Mouse (Mus musculus): ENCODE measurements around the gene Lrrc9. TPM values are rescaled to one million over a fixed set of nuclear protein-coding genes. Genes with fewer than 3 reads are reported as not detected.

The Lrrc9 gene
- polyA plus RNA-seq, 1 experiment from 2014 or later, result 0.18 TPM

DNA sequence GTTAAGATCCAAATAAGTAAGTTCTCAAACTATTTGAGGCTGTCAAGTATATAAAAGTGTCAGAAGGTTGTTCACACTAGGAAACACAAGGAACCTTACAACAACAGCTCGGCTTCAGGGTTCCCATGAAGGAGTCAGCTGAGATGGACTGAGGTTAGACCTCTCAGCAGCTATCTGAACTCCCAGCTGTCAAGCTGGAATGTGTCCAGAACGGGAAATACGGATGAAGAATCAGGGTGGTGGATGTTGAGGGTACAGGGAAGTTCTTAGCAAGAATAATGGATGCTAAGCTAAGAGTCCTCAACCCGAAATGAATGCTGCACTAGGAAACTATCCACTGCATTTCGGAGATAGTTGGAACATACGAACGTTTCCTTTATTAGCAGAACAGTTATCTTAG is 90.6 kb downstream of the Lrrc9 start:
- Histone ChIP-seq H3K4me1 (0 out of 2 replicates have a peak, but pooled peaks cover 4% of the 10 kb centered on the region), H3K36me3 (no peaks in the 10 kb centered on the region), H3K4me2 (no peak overlapping the region), H3K4me3 (no peak overlapping the region), H3K27ac (no peak overlapping the region), H3K27me3 (no peaks in the 10 kb centered on the region), H3K9ac (no peak overlapping the region), H3K9me3 (no peaks in the 10 kb centered on the region)
- no peak for ATAC-seq (ENCODE audit: insufficient number of reproducible peaks, low FRiP score, low TSS enrichment, low read depth)
- 71% methylated on average over 7 of the region's 7 CpGs for WGBS

DNA sequence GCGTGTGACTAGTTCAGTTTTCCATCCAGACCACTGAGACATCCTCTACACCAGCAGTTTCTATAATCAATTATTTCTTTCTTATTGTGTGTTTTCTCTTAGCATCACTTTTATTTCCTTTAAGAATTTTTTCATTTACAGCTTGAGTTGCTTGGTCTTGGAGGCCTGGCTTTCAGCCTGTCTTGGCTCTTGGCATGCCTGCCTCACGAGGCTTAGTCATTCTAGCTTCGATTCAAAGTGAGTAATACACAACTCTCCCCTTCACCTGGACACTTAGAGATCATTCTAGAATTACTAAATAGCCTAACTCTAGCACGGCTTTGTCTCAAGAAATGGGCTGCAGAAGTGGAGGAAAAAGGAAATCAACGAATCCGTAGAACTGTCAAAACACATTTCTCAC is 92.3 kb downstream of the Lrrc9 start:
- no peaks in the 10 kb centered on the region for H3K27me3 ChIP-seq
- no peak overlapping the region for H3K9ac ChIP-seq
- no peak overlapping the region for H3K4me3 ChIP-seq
- no peaks in the 10 kb centered on the region for H3K36me3 ChIP-seq
- H3K4me2 ChIP-seq, result no peak overlapping the region
- no peak for ATAC-seq (ENCODE audit: insufficient number of reproducible peaks, low FRiP score, low TSS enrichment, low read depth)
- H3K27ac ChIP-seq, result no peak overlapping the region
- H3K4me1 ChIP-seq, result 0 out of 2 replicates have a peak, but pooled peaks cover 4% of the 10 kb centered on the region
- 86% methylated on average over 6 of the region's 6 CpGs for WGBS
- H3K9me3 ChIP-seq, result no peaks in the 10 kb centered on the region

DNA sequence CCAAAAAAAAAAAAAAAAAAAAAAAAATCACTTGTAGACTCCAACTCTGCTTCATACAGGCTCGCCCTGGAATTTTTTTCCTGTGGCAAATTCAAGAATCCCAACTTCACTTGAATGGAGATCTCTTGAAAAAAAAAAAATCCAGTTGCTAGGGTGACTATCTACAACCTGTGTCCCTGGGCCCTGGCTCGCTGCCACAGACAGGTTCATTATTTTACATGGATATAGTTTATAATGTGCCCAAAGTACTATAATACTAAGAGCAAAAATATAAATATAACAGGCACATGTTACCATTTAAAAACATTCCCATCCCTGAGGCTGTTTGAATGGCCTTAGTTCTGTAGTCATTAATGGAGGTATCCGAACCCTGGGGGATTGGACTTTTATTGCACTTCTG is 93.9 kb downstream of the Lrrc9 start:
- Histone ChIP-seq H3K9me3 (no peaks in the 10 kb centered on the region), H3K4me3 (peak overlapping the region; percentile 63), H3K9ac (no peak overlapping the region), H3K4me1 (0 out of 2 replicates have a peak, but pooled peaks cover 4% of the 10 kb centered on the region), H3K36me3 (0 out of 2 replicates have a peak, but pooled peaks cover 5% of the 10 kb centered on the region), H3K27me3 (no peaks in the 10 kb centered on the region), H3K27ac (peak overlapping the region; percentile 78), H3K4me2 (peak overlapping the region; percentile 54)
- peak; percentile 6; the same call in 1 of the 2 replicates for ATAC-seq (ENCODE audit: insufficient number of reproducible peaks, low FRiP score, low TSS enrichment, low read depth)
- 32% methylated on average over 3 of the region's 3 CpGs for WGBS

GRCm38 (mm10) chr12:72536021-72536597 is 94.4 kb downstream of the Lrrc9 start, which contains the start of gene Pcnx4:
Pcnx4 (plus strand) TSS chr12:72536383.
- under 1% methylated on average over 45 of the region's 45 CpGs for WGBS
- no peaks in the 10 kb centered on the region for H3K27me3 ChIP-seq
- peak within 1 kb of the TSS; percentile 63 for H3K4me3 ChIP-seq
- peak within 1 kb of the TSS; percentile 78 for H3K27ac ChIP-seq
- 0 out of 2 replicates have a peak, but pooled peaks cover 5% of the 10 kb centered on the region for H3K36me3 ChIP-seq
- peak within 1 kb of the TSS; percentile 54 for H3K4me2 ChIP-seq
- no peaks in the 10 kb centered on the region for H3K9me3 ChIP-seq
- peak within 1 kb of the TSS; percentile 47 for H3K9ac ChIP-seq
- ATAC-seq (ENCODE audit: insufficient number of reproducible peaks, low FRiP score, low TSS enrichment, low read depth), result peak; percentile 99
- 0 out of 2 replicates have a peak, but pooled peaks cover 4% of the 10 kb centered on the region for H3K4me1 ChIP-seq

- Histone ChIP-seq H3K27me3 (no peaks in the 10 kb centered on the region), H3K9me3 (no peaks in the 10 kb centered on the region), H3K4me1 (0 out of 2 replicates have a peak, but pooled peaks cover 4% of the 10 kb centered on the region), H3K4me3 (no peak overlapping the region), H3K9ac (no peak overlapping the region), H3K36me3 (peaks cover 15% of the 10 kb centered on the region; the same call in 1 of the 2 replicates), H3K4me2 (no peak overlapping the region), H3K27ac (no peak overlapping the region)
- ATAC-seq (ENCODE audit: insufficient number of reproducible peaks, low FRiP score, low TSS enrichment, low read depth), result no peak
- WGBS, result 75% methylated on average over 10 of the region's 10 CpGs
Measured at GRCm38 (mm10) chr12:72538571-72538970, 96.9 kb downstream of the Lrrc9 start.

DNA sequence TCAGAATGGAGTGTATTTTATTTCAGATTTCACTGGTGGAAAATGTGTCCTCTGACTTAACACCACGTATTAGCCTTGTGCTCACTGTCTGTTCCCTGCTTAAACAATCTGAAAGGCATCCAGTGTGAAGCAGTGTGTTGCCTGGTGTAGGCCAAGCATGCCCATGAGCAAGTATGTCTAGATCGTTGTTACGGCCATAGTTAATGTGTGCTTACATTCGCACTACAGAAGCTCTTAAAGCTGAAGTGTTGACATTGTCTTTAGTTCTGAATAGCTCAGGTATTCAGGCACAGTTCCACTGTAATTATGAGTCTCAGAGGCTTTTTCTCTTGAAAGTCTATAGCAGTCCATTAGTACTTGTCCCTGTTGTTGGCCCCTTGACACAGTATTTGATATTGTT is 112.7 kb downstream of the Lrrc9 start:
- H3K4me2 ChIP-seq, result no peak overlapping the region
- peaks cover 11% of the 10 kb centered on the region; the same call in 1 of the 2 replicates for H3K36me3 ChIP-seq
- 69% methylated on average over 4 of the region's 4 CpGs for WGBS
- no peak overlapping the region for H3K4me3 ChIP-seq
- ATAC-seq (ENCODE audit: insufficient number of reproducible peaks, low FRiP score, low TSS enrichment, low read depth), result no peak
- no peak overlapping the region for H3K9ac ChIP-seq
- no peaks in the 10 kb centered on the region for H3K4me1 ChIP-seq
- H3K27ac ChIP-seq, result no peak overlapping the region
- H3K27me3 ChIP-seq, result no peaks in the 10 kb centered on the region
- H3K9me3 ChIP-seq, result no peaks in the 10 kb centered on the region

DNA sequence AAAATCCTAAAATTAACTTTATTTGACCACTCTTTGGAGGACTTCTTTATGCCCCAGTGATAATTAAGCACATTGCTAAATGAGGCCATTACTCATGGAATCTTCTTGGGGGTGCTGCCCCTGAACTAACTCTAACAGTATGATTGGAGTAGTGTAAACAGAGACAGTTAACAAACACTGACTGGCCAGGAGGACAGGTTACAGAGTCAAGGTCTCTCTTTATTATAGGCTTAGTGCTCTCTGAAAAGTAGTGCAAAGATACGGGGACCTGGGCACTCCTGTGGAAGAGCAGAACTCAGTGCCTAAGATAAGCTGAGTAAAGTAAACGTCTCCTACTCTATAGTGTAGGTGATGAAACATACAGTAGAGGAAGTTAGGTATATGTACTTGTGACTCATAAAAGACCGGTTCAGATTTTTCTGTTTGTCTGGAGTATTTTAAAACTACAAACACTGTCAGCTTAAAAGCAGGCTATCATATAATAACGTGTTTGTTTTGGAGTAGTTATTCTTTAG is 122.7 kb downstream of the Lrrc9 start:
- Histone ChIP-seq H3K4me2 (no peak overlapping the region), H3K9ac (no peak overlapping the region), H3K36me3 (peaks cover 4% of the 10 kb centered on the region; the same call in 1 of the 2 replicates), H3K27me3 (no peaks in the 10 kb centered on the region), H3K27ac (no peak overlapping the region), H3K4me3 (no peak overlapping the region), H3K9me3 (no peaks in the 10 kb centered on the region), H3K4me1 (no peaks in the 10 kb centered on the region)
- 87% methylated on average over 4 of the region's 4 CpGs for WGBS
- no peak for ATAC-seq (ENCODE audit: insufficient number of reproducible peaks, low FRiP score, low TSS enrichment, low read depth)

Small RNA genes lying within 50 kb of the gene (microRNA-seq; reads per million reads assigned to microRNA genes)
- not detected for gene Gm44392

Other genes with a start within 250 kb of the Lrrc9 start
- gene Rtn1, start 32.8 kb upstream of the Lrrc9 start, polyA plus RNA-seq (2015; fragmentation: Nextera tagmentation; extraction: Ambion mirVana), result 3.5 and 6.8 TPM in 2 replicates
- 11.6 and 12.9 TPM in 2 replicates for gene Pcnx4, start 94.5 kb downstream of the Lrrc9 start, polyA plus RNA-seq (2015; fragmentation: Nextera tagmentation; extraction: Ambion mirVana)
- gene Gm4756, start 207.8 kb downstream of the Lrrc9 start, polyA plus RNA-seq (2015; fragmentation: Nextera tagmentation; extraction: Ambion mirVana), result not detected in 2 replicates
- 60.0 and 66.1 TPM in 2 replicates for gene Dhrs7, start 223.0 kb downstream of the Lrrc9 start, polyA plus RNA-seq (2015; fragmentation: Nextera tagmentation; extraction: Ambion mirVana)